Mouse (Mus musculus) adrenal gland, adult 2 months (tissue): Measurements from ENCODE around the gene Cacng7. TPM values are rescaled to one million over a fixed set of nuclear protein-coding genes. Genes with fewer than 3 reads are reported as not detected.
"Not testable (repeated sequence)": the region's sequence is repeated elsewhere in the genome, so short reads cannot be mapped to it uniquely, and the experiment has no call there.

ENCODE experiments used
- DNase-seq: peaks from one replicate; pipeline ENCODE4 v3.0.0; 2021
- long read RNA-seq: library from polyadenylated mRNA; stranded (forward); transcript quantifications from one replicate; pipeline ENCODE4 v2.0.0, GENCODE M21; 2021
- polyA plus RNA-seq: library from polyadenylated mRNA; depleted of rRNA; stranded (reverse); fragments of >200 nt; gene quantifications from 2 replicates; pipeline ENCODE4 v1.2.3, GENCODE M21; 2012; rRNA removed
- total RNA-seq, 2 experiments: library from RNA; stranded (reverse); gene quantifications; 2 replicates each; pipeline ENCODE4 v1.2.3; 2021

Gene Cacng7
- total RNA-seq (10 to 100 TPM in 1 of 2 experiments, 1 to 10 TPM in 1; 9.1 to 14.2 TPM), polyA plus RNA-seq (11.4 and 14.8 TPM in 2 replicates)
- long read RNA-seq, partial matches to known transcripts = 0 of 2 reads
- long read RNA-seq, other reads (novel, unspliced or antisense) = 2 of 2 reads

GRCm38 (mm10) chr7:3332619-3333521, at the start of gene Cacng7:
Gene Cacng7 (plus strand): TSS chr7:3332955.
- DNase-seq = peak; percentile 17

- DNase-seq = no peak
These were observed 49.5 kb upstream of the Cacng7 start for GRCm38 (mm10) chr7:3283081-3283875.

- DNase-seq = peak; percentile 52
These were observed 48.2 kb upstream of the Cacng7 start for GRCm38 (mm10) chr7:3284604-3285003.

- no peak for DNase-seq
These were observed 46.7 kb upstream of the Cacng7 start for GRCm38 (mm10) chr7:3286036-3286435.

- no peak for DNase-seq
These were observed 45.6 kb upstream of the Cacng7 start for GRCm38 (mm10) chr7:3287186-3287585.

- peak; percentile 91 for DNase-seq
These were observed 43.5 kb upstream of the Cacng7 start, which contains the start of the genes Myadm and Prkcg for GRCm38 (mm10) chr7:3288976-3289970. Gene Myadm (plus strand): TSS chr7:3289080. Gene Prkcg (plus strand): TSS chr7:3289179.

- DNase-seq = peak; percentile 98
These were observed 42.3 kb upstream of the Cacng7 start for GRCm38 (mm10) chr7:3290257-3291033.

GRCm38 (mm10) chr7:3291197-3291596, 41.6 kb upstream of the Cacng7 start:
- DNase-seq = peak; percentile 40

- no peak for DNase-seq
These were observed 41.0 kb upstream of the Cacng7 start for GRCm38 (mm10) chr7:3291764-3292163.

- not testable (repeated sequence) for DNase-seq
These were observed 40.5 kb upstream of the Cacng7 start for GRCm38 (mm10) chr7:3292271-3292670.

- peak; percentile 95 for DNase-seq
These were observed 40.0 kb upstream of the Cacng7 start for GRCm38 (mm10) chr7:3292791-3293190.

GRCm38 (mm10) chr7:3294794-3295193, 38.0 kb upstream of the Cacng7 start:
- no peak for DNase-seq

GRCm38 (mm10) chr7:3295321-3296110, 37.2 kb upstream of the Cacng7 start:
- DNase-seq = no peak

- no peak for DNase-seq
These were observed 36.0 kb upstream of the Cacng7 start for GRCm38 (mm10) chr7:3296711-3297110.

GRCm38 (mm10) chr7:3299941-3300617, 32.7 kb upstream of the Cacng7 start:
- DNase-seq = no peak

GRCm38 (mm10) chr7:3300891-3301627, 31.7 kb upstream of the Cacng7 start:
- DNase-seq = no peak

- DNase-seq = peak; percentile 52
These were observed 30.9 kb upstream of the Cacng7 start for GRCm38 (mm10) chr7:3301628-3302555.
